Mouse (Mus musculus) left cerebral cortex, adult 9 months (tissue): ENCODE data around the gene Car4.

Source experiments
- DNase-seq, 2 experiments: peaks; one replicate each; pipeline ENCODE4 v3.0.0; 2022; ENCODE audit warnings: low spot score in 2 of 2

Gene Car4

GRCm38 (mm10) chr11:84958271-84958630, 665 bp downstream of the Car4 start:
- DNase-seq, result no peak

GRCm38 (mm10) chr11:84959181-84959580, 1.6 kb downstream of the Car4 start:
- DNase-seq, result no peak

- no peak for DNase-seq
Measured at GRCm38 (mm10) chr11:84959701-84960181, 2.2 kb downstream of the Car4 start.

- DNase-seq, result no peak
Measured at GRCm38 (mm10) chr11:84960291-84960690, 2.7 kb downstream of the Car4 start.

GRCm38 (mm10) chr11:84960780-84961179, 3.2 kb downstream of the Car4 start:
- DNase-seq, result no peak

GRCm38 (mm10) chr11:84961571-84961970, 4.0 kb downstream of the Car4 start:
- DNase-seq, result no peak

- DNase-seq, result no peak
Measured at GRCm38 (mm10) chr11:84962536-84962935, 5.0 kb downstream of the Car4 start.

- no peak for DNase-seq
Measured at GRCm38 (mm10) chr11:84963556-84963955, 6.0 kb downstream of the Car4 start.

GRCm38 (mm10) chr11:84966696-84967095, 9.1 kb downstream of the Car4 start:
- no peak for DNase-seq

- no peak for DNase-seq
Measured at GRCm38 (mm10) chr11:84967113-84967512, 9.5 kb downstream of the Car4 start.

GRCm38 (mm10) chr11:84968309-84968708, 10.7 kb downstream of the Car4 start:
- no peak for DNase-seq

GRCm38 (mm10) chr11:84968775-84969174, 11.2 kb downstream of the Car4 start:
- peak in 1 of 2 experiments; percentile 40 for DNase-seq

GRCm38 (mm10) chr11:84972067-84972466, 14.5 kb downstream of the Car4 start:
- no peak for DNase-seq

GRCm38 (mm10) chr11:84973661-84974060, 16.1 kb downstream of the Car4 start:
- no peak for DNase-seq

GRCm38 (mm10) chr11:84974582-84974981, 17.0 kb downstream of the Car4 start:
- no peak for DNase-seq

- DNase-seq, result no peak
Measured at GRCm38 (mm10) chr11:84976706-84977105, 19.1 kb downstream of the Car4 start.

GRCm38 (mm10) chr11:84977385-84977952, 19.9 kb downstream of the Car4 start:
- no peak for DNase-seq

- DNase-seq, result peak in 1 of 2 experiments; percentile 35
Measured at GRCm38 (mm10) chr11:84978113-84978512, 20.5 kb downstream of the Car4 start.

GRCm38 (mm10) chr11:84979351-84979750, 21.8 kb downstream of the Car4 start:
- DNase-seq, result no peak

- no peak for DNase-seq
Measured at GRCm38 (mm10) chr11:84980697-84981096, 23.1 kb downstream of the Car4 start.

GRCm38 (mm10) chr11:84985421-84985820, 27.8 kb downstream of the Car4 start:
- DNase-seq, result no peak

- DNase-seq, result peak in 1 of 2 experiments; percentile 47
Measured at GRCm38 (mm10) chr11:84988341-84988919, 30.8 kb downstream of the Car4 start.

GRCm38 (mm10) chr11:84992996-84993395, 35.4 kb downstream of the Car4 start:
- no peak for DNase-seq

GRCm38 (mm10) chr11:84995241-84995640, 37.7 kb downstream of the Car4 start:
- DNase-seq, result no peak
